Mouse (Mus musculus) G1E (cell line): ENCODE measurements around the gene Dlgap5.

Source experiments
- CTCF ChIP-seq: IDR thresholded peaks from 2 replicates; pipeline ENCODE4 v1.5.1; 2012; ENCODE audit warnings: low read depth, low read length, inconsistent platforms, mixed read lengths
- GATA1 ChIP-seq: IDR thresholded peaks from 2 replicates; pipeline ENCODE4 v1.6.1; 2012; ENCODE audit warnings: borderline replicate concordance, low read length, inconsistent platforms, mixed read lengths
- GATA2 ChIP-seq: IDR thresholded peaks from 2 replicates; pipeline ENCODE4 v1.6.1; 2012; ENCODE audit warnings: low read depth, low read length, inconsistent platforms, borderline replicate concordance
- POLR2AphosphoS5 ChIP-seq: IDR thresholded peaks from 2 replicates; pipeline ENCODE4 v1.6.1; 2012; ENCODE audit warnings: low read depth, low read length, inconsistent platforms; ENCODE audit not compliant: insufficient replicate concordance
- TAL1 ChIP-seq: conservative IDR thresholded peaks from 2 replicates; pipeline ENCODE4 v1.6.1; 2012; ENCODE audit warnings: low read depth, low read length, inconsistent platforms, mixed read lengths

DNA sequence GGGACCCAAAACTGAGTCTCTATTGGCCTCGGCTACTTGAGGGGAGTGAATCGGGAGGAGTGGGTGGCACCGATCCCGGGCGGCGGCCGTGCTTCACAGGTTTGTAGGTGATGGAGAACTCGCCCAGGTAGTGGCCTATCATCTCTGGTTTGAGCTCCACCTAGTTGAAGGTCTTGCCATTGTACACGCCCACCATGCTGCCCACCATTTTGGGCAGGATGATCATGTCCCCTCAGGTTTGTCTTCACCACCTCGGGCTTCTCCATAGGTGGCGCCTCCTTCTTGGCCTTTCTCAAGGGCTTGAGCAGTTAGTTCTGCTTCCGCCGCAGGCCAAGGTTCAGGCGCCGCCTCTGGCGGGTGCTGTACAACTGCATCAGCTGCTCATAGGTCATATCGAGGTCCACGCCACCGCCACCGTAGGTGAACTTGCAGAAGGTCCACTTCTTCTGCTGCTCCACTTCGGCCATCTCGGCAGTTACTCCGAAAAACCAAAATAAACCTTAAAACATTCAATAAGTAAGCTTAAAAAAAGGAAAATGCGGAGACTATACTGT, 1.6 kb upstream of the Dlgap5 start:
- TF ChIP-seq CTCF (no peak), TAL1 (no peak), GATA1 (no peak), POLR2AphosphoS5 (no peak), GATA2 (no peak)
